Mouse (Mus musculus) gastrocnemius, adult 18-20 months (tissue): Measurements from ENCODE around the gene Cmtm1. TPM values are rescaled to one million over a fixed set of nuclear protein-coding genes. Genes with fewer than 3 reads are reported as not detected.
A peak's percentile ranks its signal among the peaks of the same experiment; 100 is the strongest.
"Not testable (repeated sequence)": the region's sequence is repeated elsewhere in the genome, so short reads cannot be mapped to it uniquely, and the experiment has no call there.

ENCODE experiments used
- DNase-seq: peaks from one replicate; pipeline ENCODE4 v3.0.0; 2021; ENCODE audit warnings: low spot score
- long read RNA-seq, 2 experiments: library from polyadenylated mRNA; stranded (forward); transcript quantifications; one replicate each; pipeline ENCODE4 v2.0.0; 2021
- total RNA-seq, 2 experiments: library from RNA; stranded (reverse); gene quantifications; 2 replicates each; pipeline ENCODE4 v1.2.3; 2021

The Cmtm1 gene
- not detected for total RNA-seq
- long read RNA-seq, experiment 1: 0 reads
- long read RNA-seq, experiment 2: 0 reads

DNA sequence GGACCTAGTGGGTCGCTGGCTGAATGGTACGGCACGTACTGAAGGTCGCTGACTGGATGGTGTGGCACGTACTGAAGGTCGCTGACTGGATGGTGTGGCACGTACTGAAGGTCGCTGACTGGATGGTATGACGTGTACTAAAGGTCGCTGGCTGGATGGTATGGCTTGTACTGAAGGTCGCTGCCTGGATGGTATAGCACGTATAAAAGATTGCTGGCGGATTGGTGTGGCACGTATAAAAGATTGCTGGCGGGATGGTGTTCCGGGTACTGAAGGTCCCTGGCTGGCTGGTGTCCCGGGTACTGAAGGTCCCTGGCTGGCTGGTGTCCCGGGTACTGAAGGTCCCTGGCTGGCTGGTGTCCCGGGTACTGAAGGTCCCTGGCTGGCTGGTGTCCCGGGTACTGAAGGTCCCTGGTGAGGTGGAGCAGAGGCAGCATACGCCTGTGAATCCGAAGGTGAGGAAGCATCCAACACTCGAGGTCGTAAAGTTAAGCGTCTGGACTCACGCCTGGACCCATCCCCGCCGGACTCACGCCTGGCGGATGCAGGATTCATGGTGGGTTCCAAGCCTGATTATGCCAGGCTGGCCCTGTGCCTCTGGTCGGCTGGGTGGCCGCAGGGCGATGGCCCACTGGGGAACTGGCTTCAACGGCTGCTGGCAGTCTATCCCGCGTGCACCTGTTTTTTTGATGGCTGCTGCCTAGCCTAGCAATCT, at the start of gene Cmtm1, which contains the start of gene Gm45711:
Gene Cmtm1, minus strand, starts transcription at position 705 of the 715 bp plus-strand sequence.
Gene Gm45711, minus strand, starts transcription at position 641 of the 715 bp plus-strand sequence.
- peak; percentile 72 for DNase-seq

- DNase-seq: no peak
These were observed 48.7 kb upstream of the Cmtm1 start for GRCm38 (mm10) chr8:104358637-104359036.

GRCm38 (mm10) chr8:104354504-104354903, 44.6 kb upstream of the Cmtm1 start:
- DNase-seq: no peak

GRCm38 (mm10) chr8:104353186-104353585, 43.2 kb upstream of the Cmtm1 start:
- no peak for DNase-seq

DNA sequence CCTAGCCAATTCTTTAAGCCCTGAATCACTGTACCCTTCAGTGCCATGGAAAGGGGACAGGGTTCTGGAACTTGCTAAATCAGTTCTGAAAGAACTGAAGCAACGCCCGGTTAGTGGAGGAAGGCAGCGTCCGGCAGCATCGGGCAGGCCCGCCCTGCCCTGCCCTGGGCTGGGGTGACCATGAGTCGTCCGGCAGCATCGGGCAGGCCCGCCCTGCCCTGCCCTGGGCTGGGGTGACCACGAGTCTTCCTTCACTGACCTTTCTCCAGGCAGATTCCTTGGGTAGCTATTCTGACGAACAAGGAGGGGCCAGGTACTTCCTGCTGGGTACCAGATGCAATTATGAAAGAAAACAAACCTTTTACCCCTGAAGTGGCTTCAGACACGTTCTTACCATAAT, 40.1 kb upstream of the Cmtm1 start:
- no peak for DNase-seq

GRCm38 (mm10) chr8:104348971-104349370, 39.0 kb upstream of the Cmtm1 start:
- no peak for DNase-seq

DNA sequence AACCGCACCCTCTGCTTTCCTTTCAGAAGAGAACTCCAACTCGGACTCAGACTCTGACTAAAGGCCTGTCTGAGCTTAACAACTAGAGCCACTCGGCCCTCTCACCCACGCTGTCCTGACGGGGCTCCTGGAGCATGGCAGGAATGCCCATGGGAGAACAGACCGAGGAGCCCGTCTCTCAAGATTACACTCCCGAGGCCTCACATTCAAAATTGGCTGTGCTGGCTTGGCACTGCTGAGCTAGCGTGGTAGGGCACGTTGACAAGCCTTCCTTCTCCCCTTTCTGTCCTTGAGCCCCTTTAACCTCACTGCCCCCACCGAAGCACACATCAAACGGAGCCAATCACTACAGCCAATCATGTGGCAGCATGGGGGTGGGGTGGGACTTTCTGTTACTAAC, 36.8 kb upstream of the Cmtm1 start:
- DNase-seq: no peak

GRCm38 (mm10) chr8:104344622-104345021, 34.7 kb upstream of the Cmtm1 start:
- no peak for DNase-seq

DNA sequence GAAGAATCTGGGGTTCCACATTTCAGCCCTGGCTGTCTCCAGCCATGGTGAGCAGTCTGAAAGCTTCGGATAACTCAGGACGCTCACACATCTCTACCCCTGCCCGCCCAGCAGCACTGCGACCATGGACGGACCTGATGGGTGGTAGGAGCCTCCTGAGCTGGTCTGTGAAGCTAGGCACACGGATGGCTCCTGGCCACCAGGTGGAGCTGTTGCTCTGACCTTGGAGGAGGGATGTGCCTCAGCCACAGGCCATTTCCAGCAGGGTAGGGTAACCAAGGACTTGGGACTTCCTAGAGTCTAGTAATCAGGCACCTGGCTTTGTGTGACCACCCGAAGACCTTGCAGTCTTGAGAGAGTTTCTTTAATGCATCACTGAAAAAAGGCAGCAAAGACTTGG, 34.0 kb upstream of the Cmtm1 start:
- DNase-seq: peak; percentile 86

- DNase-seq: no peak
These were observed 32.5 kb upstream of the Cmtm1 start for GRCm38 (mm10) chr8:104342426-104342825.

DNA sequence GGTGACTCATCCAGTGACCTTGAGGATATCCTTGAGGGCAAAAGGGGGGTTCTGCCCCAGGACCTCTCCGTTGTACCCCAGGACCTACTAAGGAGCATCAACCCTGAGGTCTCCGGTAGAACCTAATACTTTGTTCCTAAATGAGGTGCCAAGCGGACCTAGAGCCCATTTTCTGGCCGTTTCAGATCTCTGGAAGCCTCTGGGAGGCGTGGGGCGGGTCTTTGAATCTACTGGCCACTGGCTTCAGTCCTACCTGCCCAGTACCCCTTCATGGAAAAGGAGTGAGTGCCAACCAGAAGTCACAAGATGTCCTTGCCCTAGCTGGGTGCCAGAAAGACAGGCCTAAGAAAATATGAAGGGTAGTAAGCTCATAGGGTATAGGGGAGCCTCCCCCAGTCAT, 31.7 kb upstream of the Cmtm1 start:
- no peak for DNase-seq

GRCm38 (mm10) chr8:104341106-104341561, 31.2 kb upstream of the Cmtm1 start:
- peak; percentile 68 for DNase-seq

DNA sequence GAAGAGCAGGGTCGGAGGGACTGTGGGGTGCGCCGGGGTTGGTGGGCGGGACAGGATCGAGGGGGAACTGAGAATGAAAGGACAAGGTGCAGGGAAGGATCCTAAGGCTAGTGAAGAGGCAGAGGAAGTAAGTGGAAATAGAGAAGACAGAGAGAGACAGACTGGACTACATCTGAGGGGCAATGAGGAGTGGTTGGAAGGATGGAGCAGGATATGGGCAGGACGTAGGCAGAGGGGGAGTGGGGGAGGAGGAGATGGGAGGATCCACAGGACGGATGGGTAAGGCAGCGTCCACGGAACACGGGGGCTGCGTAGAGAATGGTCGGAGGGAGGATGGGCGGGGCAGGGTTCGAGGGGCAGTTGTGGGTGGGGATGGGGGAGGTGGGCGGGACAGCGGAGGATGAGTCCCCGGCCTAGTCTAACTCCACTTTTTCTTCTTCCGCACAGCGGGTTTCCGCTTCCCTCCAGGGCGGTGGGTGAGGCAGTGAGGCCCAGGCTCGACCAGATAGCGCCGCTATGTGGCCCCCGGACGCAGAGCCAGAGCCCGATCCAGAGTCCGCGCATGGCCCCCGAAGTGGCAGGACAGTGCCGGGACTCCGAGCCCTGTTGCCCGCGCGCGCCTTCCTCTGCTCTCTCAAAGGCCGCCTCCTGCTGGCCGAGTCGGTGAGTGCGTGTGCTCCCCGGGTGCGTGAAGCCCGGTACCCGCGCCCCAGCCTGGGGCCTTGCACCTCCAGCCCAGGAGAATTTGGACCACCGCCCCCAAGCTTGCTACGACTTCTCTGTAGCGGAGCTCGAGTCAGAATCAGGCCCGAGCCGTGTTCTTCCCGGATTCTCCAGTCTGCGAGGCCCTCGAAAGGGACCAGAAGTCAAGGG, 30.5 kb upstream of the Cmtm1 start:
- DNase-seq: peak; percentile 73

- no peak for DNase-seq
These were observed 30.0 kb upstream of the Cmtm1 start for GRCm38 (mm10) chr8:104339983-104340232.

- DNase-seq: peak; percentile 29
These were observed 29.5 kb upstream of the Cmtm1 start, which contains the start of gene Cmtm3 for GRCm38 (mm10) chr8:104339229-104339982. Cmtm3 (plus strand) TSS chr8:104339410.

- no peak for DNase-seq
These were observed 27.9 kb upstream of the Cmtm1 start for GRCm38 (mm10) chr8:104337890-104338289.

DNA sequence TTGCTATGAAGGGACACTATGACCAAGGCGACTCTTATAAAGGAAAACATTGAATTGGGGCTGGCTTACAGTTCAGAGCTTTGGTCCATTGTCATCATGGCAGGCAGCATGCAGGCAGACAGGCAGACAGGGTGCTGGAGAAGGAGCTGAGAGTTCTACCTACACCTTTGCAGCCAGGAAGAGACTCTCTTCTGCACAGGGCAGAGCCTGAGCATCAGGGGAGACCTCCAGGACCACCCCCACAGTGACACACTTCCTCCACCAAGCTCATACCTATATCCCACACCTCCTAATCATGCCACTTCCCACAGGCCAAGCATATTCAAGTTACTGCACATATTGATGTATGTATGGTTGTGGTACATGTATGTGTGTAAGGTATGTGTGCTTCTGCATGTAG, 26.9 kb upstream of the Cmtm1 start:
- DNase-seq: no peak

GRCm38 (mm10) chr8:104334196-104334595, 24.3 kb upstream of the Cmtm1 start:
- no peak for DNase-seq

- DNase-seq: no peak
These were observed 23.8 kb upstream of the Cmtm1 start for GRCm38 (mm10) chr8:104333786-104334185.

GRCm38 (mm10) chr8:104332665-104333631, 23.0 kb upstream of the Cmtm1 start:
- DNase-seq: no peak

- DNase-seq: not testable (repeated sequence)
These were observed 12.0 kb upstream of the Cmtm1 start, which contains the start of gene Cmtm2b for GRCm38 (mm10) chr8:104321930-104322329. Cmtm2b (plus strand) TSS chr8:104322230.
